Mouse (Mus musculus) embryonic facial prominence, embryonic 12.5 days (tissue): Measurements from ENCODE around the gene Odf4. TPM values are rescaled to one million over a fixed set of nuclear protein-coding genes. Genes with fewer than 3 reads are reported as not detected.
"Not testable (repeated sequence)": the region's sequence is repeated elsewhere in the genome, so short reads cannot be mapped to it uniquely, and the experiment has no call there.

Experiments used
- ATAC-seq: fragments of 200-750 bp; cut with Nextera tagmentation; 2 replicates; pipeline ENCODE4 v1.8.0; 2017; ENCODE audit not compliant: insufficient number of reproducible peaks, insufficient read depth, low FRiP score, low TSS enrichment
- H3K27ac ChIP-seq: fragments of 300-500 bp; sonication (generic); 2 replicates; pipeline ENCODE4 v1.5.1; 2016; ENCODE audit warnings: mild to moderate bottlenecking
- H3K27me3 ChIP-seq: fragments of 300-500 bp; sonication (generic); 2 replicates; pipeline ENCODE4 v1.6.1; 2016; ENCODE audit warnings: mild to moderate bottlenecking, moderate library complexity
- H3K36me3 ChIP-seq: fragments of 300-500 bp; sonication (generic); 2 replicates; pipeline ENCODE4 v1.6.1; 2016; ENCODE audit warnings: mild to moderate bottlenecking
- H3K4me1 ChIP-seq: fragments of 300-500 bp; sonication (generic); 2 replicates; pipeline ENCODE4 v1.6.1; 2016
- H3K4me2 ChIP-seq: fragments of 300-500 bp; sonication (generic); replicated peaks from 2 replicates; pipeline ENCODE4 v1.6.1; 2016; ENCODE audit warnings: mild to moderate bottlenecking, moderate library complexity
- H3K4me3 ChIP-seq: fragments of 300-500 bp; sonication (generic); 2 replicates; pipeline ENCODE4 v1.5.1; 2016; ENCODE audit warnings: mild to moderate bottlenecking
- H3K9ac ChIP-seq: fragments of 300-500 bp; sonication (generic); 2 replicates; pipeline ENCODE4 v1.6.1; 2016; ENCODE audit warnings: mild to moderate bottlenecking, moderate library complexity
- H3K9me3 ChIP-seq: fragments of 300-500 bp; sonication (generic); 2 replicates; pipeline ENCODE4 v1.6.1; 2016; ENCODE audit warnings: mild to moderate bottlenecking, moderate library complexity
- whole genome bisulfite sequencing: fragments of 180-500 bp; shearing (Covaris S2); methylation state at CpG from one replicate; pipeline ENCODE4 v1.1.7; 2016; 5-methylcytosine and 5-hydroxymethylcytosine counted together
- polyA plus RNA-seq: library from polyadenylated mRNA; unstranded; fragments of >200 nt; fragmentation: Nextera tagmentation; extraction: Ambion mirVana; gene quantifications from 2 replicates; pipeline ENCODE4 v1.2.1, GENCODE M21; 2016

The Odf4 gene
- not detected in 2 replicates for polyA plus RNA-seq

DNA sequence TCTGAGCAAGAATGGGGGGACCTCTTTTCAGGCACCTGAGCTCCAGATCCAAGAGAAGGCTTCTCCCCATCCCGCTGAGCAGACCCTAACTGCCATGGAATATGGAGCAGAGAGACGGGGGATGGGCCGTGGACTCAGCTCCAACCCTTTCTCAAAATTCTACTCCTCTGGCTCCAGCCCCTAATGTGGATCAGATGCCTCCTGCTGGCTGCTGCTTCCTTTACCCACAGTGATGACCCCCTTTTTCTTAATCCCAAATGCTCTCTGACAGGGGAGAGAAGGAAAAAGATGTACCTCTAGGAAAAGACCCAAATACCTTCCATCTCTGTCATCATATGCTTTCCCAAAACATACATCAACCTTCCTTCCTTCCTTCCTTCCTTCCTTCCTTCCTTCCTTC is at the start of gene Odf4:
Odf4 (minus strand) TSS at position 101 of the 400 bp plus-strand sequence.
- no peak within 1 kb of the TSS for H3K4me2 ChIP-seq
- no peaks in the 10 kb centered on the region for H3K27me3 ChIP-seq
- H3K27ac ChIP-seq = no peak within 1 kb of the TSS
- H3K4me3 ChIP-seq = no peak within 1 kb of the TSS
- H3K4me1 ChIP-seq = 0 out of 2 replicates have a peak, but pooled peaks cover 6% of the 10 kb centered on the region
- ATAC-seq = no peak
- 84% methylated on average over 3 of the region's 3 CpGs for WGBS
- H3K9ac ChIP-seq = no peak within 1 kb of the TSS
- no peaks in the 10 kb centered on the region for H3K9me3 ChIP-seq
- no peaks in the 10 kb centered on the region for H3K36me3 ChIP-seq

DNA sequence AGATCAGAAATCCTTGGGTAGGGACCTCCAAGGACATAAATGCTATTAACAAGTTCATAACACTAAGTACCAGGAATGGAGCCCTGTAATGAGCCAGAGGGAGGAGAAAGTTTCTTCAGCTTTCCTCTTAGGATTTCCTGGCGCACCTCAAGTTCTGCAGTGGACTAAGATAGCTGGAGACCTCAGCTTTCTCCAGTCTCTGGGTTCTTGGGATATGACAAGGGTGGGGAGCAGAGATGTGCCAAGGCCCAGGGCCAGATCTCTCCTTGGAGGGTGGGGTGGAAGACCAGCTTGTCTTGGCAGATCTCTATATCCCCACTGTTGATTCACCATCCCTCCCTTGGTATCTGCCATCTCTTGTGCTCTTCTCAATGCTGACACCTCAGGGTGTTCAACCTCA is 48.7 kb upstream of the Odf4 start:
- H3K9me3 ChIP-seq = no peaks in the 10 kb centered on the region
- no peak overlapping the region for H3K4me3 ChIP-seq
- no peak overlapping the region for H3K4me2 ChIP-seq
- ATAC-seq = no peak
- H3K27me3 ChIP-seq = no peaks in the 10 kb centered on the region
- peaks cover 7% of the 10 kb centered on the region for H3K4me1 ChIP-seq
- no peak overlapping the region for H3K9ac ChIP-seq
- WGBS = 87% methylated on average over 1 of the region's 1 CpGs
- H3K27ac ChIP-seq = no peak overlapping the region
- H3K36me3 ChIP-seq = no peaks in the 10 kb centered on the region

GRCm38 (mm10) chr11:68975085-68975484 is 48.2 kb upstream of the Odf4 start, which contains the start of gene Rangrf:
TSS of gene Rangrf (minus strand) at chr11:68975185.
- peaks cover 7% of the 10 kb centered on the region for H3K4me1 ChIP-seq
- H3K9me3 ChIP-seq = no peaks in the 10 kb centered on the region
- H3K36me3 ChIP-seq = no peaks in the 10 kb centered on the region
- 83% methylated on average over 7 of the region's 7 CpGs for WGBS
- peak within 1 kb of the TSS; percentile 64 for H3K4me2 ChIP-seq
- peak within 1 kb of the TSS; percentile 40; the same call in 1 of the 2 replicates for H3K9ac ChIP-seq
- H3K27me3 ChIP-seq = no peaks in the 10 kb centered on the region
- ATAC-seq = no peak
- H3K27ac ChIP-seq = no peak within 1 kb of the TSS
- H3K4me3 ChIP-seq = peak within 1 kb of the TSS; percentile 43

- Histone ChIP-seq H3K27ac (no peak overlapping the region), H3K9me3 (no peaks in the 10 kb centered on the region)
These were observed 47.2 kb upstream of the Odf4 start for GRCm38 (mm10) chr11:68974059-68974450.

GRCm38 (mm10) chr11:68973250-68974058 is 46.6 kb upstream of the Odf4 start:
- H3K27ac ChIP-seq, H3K9me3 ChIP-seq, H3K36me3 ChIP-seq, H3K27me3 ChIP-seq, H3K4me1 ChIP-seq: not testable (repeated sequence)
- under 1% methylated on average over 38 of the region's 38 CpGs for WGBS
- Histone ChIP-seq H3K9ac (peak overlapping the region; percentile 40; the same call in 1 of the 2 replicates), H3K4me3 (peak overlapping the region; percentile 43), H3K4me2 (peak overlapping the region; percentile 64)
- ATAC-seq = peak; percentile 83

More at GRCm38 (mm10) chr11:68974059-68974450, 47.2 kb upstream of the Odf4 start:
- H3K9ac ChIP-seq = peak overlapping the region; percentile 40; the same call in 1 of the 2 replicates
- 29% methylated on average over 6 of the region's 6 CpGs for WGBS
- no peak for ATAC-seq
- H3K4me3 ChIP-seq = peak overlapping the region; percentile 43
- H3K27me3 ChIP-seq = no peaks in the 10 kb centered on the region
- peak overlapping the region; percentile 64 for H3K4me2 ChIP-seq
- no peaks in the 10 kb centered on the region for H3K36me3 ChIP-seq
- H3K4me1 ChIP-seq = peaks cover 7% of the 10 kb centered on the region

- H3K9me3 ChIP-seq = no peaks in the 10 kb centered on the region
- H3K4me1 ChIP-seq = peaks cover 17% of the 10 kb centered on the region
- no peaks in the 10 kb centered on the region for H3K27me3 ChIP-seq
- no peak for ATAC-seq
- no peak overlapping the region for H3K4me2 ChIP-seq
- H3K36me3 ChIP-seq = no peaks in the 10 kb centered on the region
- H3K9ac ChIP-seq = no peak overlapping the region
- no peak overlapping the region for H3K4me3 ChIP-seq
- no peak overlapping the region for H3K27ac ChIP-seq
- 82% methylated on average over 4 of the region's 4 CpGs for WGBS
These were observed 43.4 kb upstream of the Odf4 start for GRCm38 (mm10) chr11:68970232-68970631.

DNA sequence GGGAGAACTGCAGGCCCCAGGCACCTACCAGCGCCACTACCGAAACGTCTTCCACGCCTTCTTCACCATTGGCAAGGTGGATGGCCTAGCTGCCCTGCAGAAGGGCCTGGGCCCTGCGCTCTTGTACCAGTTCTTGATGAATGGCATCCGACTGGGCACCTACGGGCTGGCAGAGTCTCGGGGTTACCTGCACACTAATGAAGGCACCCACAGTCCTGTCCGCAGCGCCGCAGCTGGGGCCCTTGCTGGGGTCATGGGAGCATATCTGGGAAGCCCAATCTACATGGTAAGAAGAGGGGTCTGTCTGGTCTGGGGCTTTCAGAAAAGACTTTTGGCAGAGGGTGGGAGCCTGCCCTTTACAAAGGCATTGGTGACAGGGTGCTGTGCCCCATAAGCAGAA is 41.9 kb upstream of the Odf4 start:
- Histone ChIP-seq H3K36me3 (no peaks in the 10 kb centered on the region), H3K27ac (no peak overlapping the region), H3K9ac (no peak overlapping the region), H3K4me2 (peak overlapping the region; percentile 91; the same call in 1 of the 2 replicates), H3K9me3 (no peaks in the 10 kb centered on the region), H3K4me1 (peaks cover 14% of the 10 kb centered on the region), H3K27me3 (no peaks in the 10 kb centered on the region), H3K4me3 (peak overlapping the region; percentile 53; the same call in 1 of the 2 replicates)
- ATAC-seq = no peak
- WGBS = 87% methylated on average over 11 of the region's 11 CpGs

- Histone ChIP-seq H3K9me3 (no peaks in the 10 kb centered on the region), H3K27ac (no peak within 1 kb of the TSS), H3K27me3 (no peaks in the 10 kb centered on the region), H3K9ac (peak within 1 kb of the TSS; percentile 63), H3K4me1 (peaks cover 10% of the 10 kb centered on the region; the same call in 1 of the 2 replicates), H3K4me2 (peak within 1 kb of the TSS; percentile 91), H3K36me3 (no peaks in the 10 kb centered on the region), H3K4me3 (peak within 1 kb of the TSS; percentile 53)
- peak; percentile 96 for ATAC-seq
- under 1% methylated on average over 50 of the region's 50 CpGs for WGBS
These were observed 40.7 kb upstream of the Odf4 start, which contains the start of gene Slc25a35 for GRCm38 (mm10) chr11:68967337-68968282. TSS of gene Slc25a35 (plus strand) at chr11:68968131.

DNA sequence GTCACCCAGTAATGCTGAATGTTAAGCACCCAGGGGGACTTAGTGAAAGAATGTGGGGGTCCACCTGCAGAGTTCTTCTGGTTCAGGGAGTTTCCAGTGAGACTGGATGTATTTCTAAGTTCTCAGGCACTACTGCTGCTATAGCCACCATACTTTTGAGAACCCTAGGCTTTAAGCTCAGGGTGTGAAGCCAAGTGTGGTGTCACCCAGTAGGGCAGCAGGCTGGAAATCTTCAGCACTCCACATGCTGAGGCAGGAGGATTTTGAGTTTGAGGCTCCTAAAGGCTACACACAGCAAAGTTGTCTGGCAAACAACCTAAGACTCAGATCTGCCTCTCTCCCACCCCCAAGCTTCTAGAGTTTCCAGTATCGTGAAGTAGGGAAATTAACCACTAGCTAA is 39.7 kb upstream of the Odf4 start:
- Histone ChIP-seq H3K9ac (no peak overlapping the region), H3K27me3 (no peaks in the 10 kb centered on the region), H3K27ac (no peak overlapping the region), H3K9me3 (no peaks in the 10 kb centered on the region), H3K36me3 (no peaks in the 10 kb centered on the region), H3K4me1 (peaks cover 13% of the 10 kb centered on the region; the same call in 1 of the 2 replicates), H3K4me2 (no peak overlapping the region; the same call in 1 of the 2 replicates), H3K4me3 (no peak overlapping the region)
- no peak for ATAC-seq
- WGBS = 44% methylated on average over 1 of the region's 1 CpGs

- ATAC-seq = no peak
- H3K9ac ChIP-seq = no peak overlapping the region
- no peaks in the 10 kb centered on the region for H3K9me3 ChIP-seq
- peaks cover 13% of the 10 kb centered on the region; the same call in 1 of the 2 replicates for H3K4me1 ChIP-seq
- no peak overlapping the region for H3K4me2 ChIP-seq
- WGBS = 29% methylated on average over 3 of the region's 3 CpGs
- H3K27ac ChIP-seq = no peak overlapping the region
- no peaks in the 10 kb centered on the region for H3K27me3 ChIP-seq
- H3K36me3 ChIP-seq = no peaks in the 10 kb centered on the region
- no peak overlapping the region for H3K4me3 ChIP-seq
These were observed 39.0 kb upstream of the Odf4 start for GRCm38 (mm10) chr11:68965845-68966244.

DNA sequence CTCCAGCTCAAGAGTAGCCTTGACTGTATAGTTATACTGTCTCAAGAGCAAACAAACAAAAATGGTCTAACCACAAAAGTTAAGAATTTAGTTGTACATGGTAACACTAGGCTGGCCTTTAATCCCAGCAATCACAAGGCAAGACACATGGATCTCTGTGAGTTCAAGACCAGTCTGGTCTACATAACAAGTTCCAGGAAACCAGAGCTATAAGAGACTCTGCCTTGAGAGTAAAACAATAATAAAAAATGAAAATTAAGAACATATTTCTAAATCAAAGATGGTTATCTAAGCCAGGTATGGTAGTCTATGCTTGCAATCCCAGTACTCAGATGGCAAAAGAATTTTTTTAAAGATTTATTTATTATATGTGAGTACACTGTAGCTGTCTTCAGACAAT is 38.2 kb upstream of the Odf4 start:
- no peak overlapping the region for H3K4me2 ChIP-seq
- no peak overlapping the region for H3K9ac ChIP-seq
- H3K27me3 ChIP-seq = no peaks in the 10 kb centered on the region
- ATAC-seq = no peak
- H3K36me3 ChIP-seq = no peaks in the 10 kb centered on the region
- peaks cover 13% of the 10 kb centered on the region; the same call in 1 of the 2 replicates for H3K4me1 ChIP-seq
- no peak overlapping the region for H3K27ac ChIP-seq
- no peak overlapping the region for H3K4me3 ChIP-seq
- H3K9me3 ChIP-seq = no peaks in the 10 kb centered on the region
